Comparison of ENCODE assay signal across 8 mouse cellular contexts in genomic region chr13:48357640-48358039, GRCm38 (mm10).
DNase-seq lines count a peak whose midpoint lies in the region.
"Had no signal": no experiment of that assay in that cellular context is flagged by ENCODE, and none has a peak within 500 bp of the region (broad histone marks: within the 10 kb centered on the region; RNA-seq: fewer than 3 reads in every experiment).

No protein-coding gene starts in this region.

- DNase-seq in gastrocnemius, adult 18-20 months (ENCODE audit: low spot score), result peak; percentile 5
- no peak for DNase-seq in gastrocnemius, postnatal 25 days
- peak; percentile 86 for DNase-seq in left cerebral cortex, postnatal 4 days
- DNase-seq in left cerebral cortex, adult 18-20 months (ENCODE audit: low spot score in 2 of 2), result no peak
- DNase-seq in cerebellum, adult 9-11 months, result peak; percentile 14
- DNase-seq in right cerebral cortex, postnatal 10 days (ENCODE audit: low spot score in 2 of 2), result peak; percentile 51 to 65
- no peak for DNase-seq in B cell, adult 2 months
- DNase-seq: lung, postnatal 36 days had no signal

- intact Hi-C loops in left cerebral cortex, postnatal 4 days (cut with DNase I), result no loop called here

Comparison
In these comparisons a context has a peak if more than half of its experiments do, and no peak if none do; other contexts are left out.
1. DNase-seq: peak in gastrocnemius, adult 18-20 months (single experiment), left cerebral cortex, postnatal 4 days (single experiment), cerebellum, adult 9-11 months (single experiment) and right cerebral cortex, postnatal 10 days (2 of 2); none in gastrocnemius, postnatal 25 days (single experiment), left cerebral cortex, adult 18-20 months (0 of 2) and B cell, adult 2 months (0 of 2).